Mouse (Mus musculus): ENCODE measurements at regions not wholly inside any gene's neighbourhood (a gene's known extent, or its start where the extent isn't known, plus 50 kb on each side); places are given as distances from the start of the nearest gene placed in this dataset.

DNA sequence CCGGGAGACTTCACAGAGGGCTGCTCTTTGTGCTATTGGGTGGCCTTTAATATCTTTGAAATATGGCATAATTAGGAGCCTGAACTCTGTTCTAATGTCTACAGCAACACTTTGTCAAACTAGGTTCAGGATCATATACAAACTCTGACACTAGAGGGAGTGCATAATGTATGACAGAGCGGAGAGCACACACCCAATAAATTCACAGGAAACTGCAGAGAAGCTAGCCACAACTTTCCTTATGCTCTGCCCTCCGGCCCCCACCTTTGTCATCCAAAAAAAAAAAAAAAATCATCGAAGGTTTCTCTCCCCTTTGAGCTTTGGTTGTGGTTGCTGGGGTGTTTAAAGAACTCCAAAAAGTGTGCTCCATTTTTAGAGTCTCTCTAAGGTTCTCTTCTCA lies 107.6 kb downstream of the Npy start:
- H3K27me3 ChIP-seq (ENCODE audit: control insufficient read depth, insufficient read depth, low read length) = no peaks in the 10 kb centered on the region
- no peak overlapping the region for H3K4me2 ChIP-seq (ENCODE audit: low read depth, low read length)
- H3K9me3 ChIP-seq (ENCODE audit: control insufficient read depth, low read length) = no peaks in the 10 kb centered on the region
- WGBS = 29% methylated on average over 4 of the region's 4 CpGs
- no peak overlapping the region for H3K4me3 ChIP-seq (ENCODE audit: low read depth, low read length)
- ATAC-seq (ENCODE audit: low read depth) = peak; percentile 60
- H3K36me3 ChIP-seq (ENCODE audit: control insufficient read depth, insufficient read depth, low read length) = no peaks in the 10 kb centered on the region
- H3K27ac ChIP-seq (ENCODE audit: low read depth, low read length) = no peak overlapping the region
- no peak overlapping the region for H3K9ac ChIP-seq (replicated peaks; ENCODE audit: low read depth, low read length)
- H3K4me1 ChIP-seq (ENCODE audit: control insufficient read depth, insufficient read depth, low read length) = 0 out of 2 replicates have a peak, but pooled peaks cover 2% of the 10 kb centered on the region

DNA sequence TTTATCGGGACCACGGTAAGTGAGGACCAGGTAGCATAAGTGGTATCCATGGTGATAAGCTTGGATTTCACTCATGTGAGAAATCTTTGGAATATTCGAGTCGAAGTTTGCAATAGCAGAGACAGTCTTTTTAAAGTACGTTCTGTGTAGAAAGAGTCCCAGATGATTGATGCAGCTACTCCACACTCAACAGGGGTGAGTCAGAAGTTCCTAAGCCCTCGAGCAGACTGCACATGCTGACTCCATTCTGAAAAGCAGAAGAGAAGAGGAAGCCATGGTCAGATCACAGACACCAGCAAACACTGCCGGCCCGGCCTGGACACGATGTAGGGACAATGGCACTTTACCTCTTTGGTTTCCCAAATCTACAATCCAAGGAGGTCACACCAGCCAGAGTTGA lies 120.6 kb downstream of the Npy start:
- Histone ChIP-seq H3K27ac (ENCODE audit: low read depth, low read length) (no peak overlapping the region), H3K27me3 (ENCODE audit: control insufficient read depth, insufficient read depth, low read length) (no peaks in the 10 kb centered on the region), H3K9ac (replicated peaks; ENCODE audit: low read depth, low read length) (no peak overlapping the region), H3K4me2 (ENCODE audit: low read depth, low read length) (no peak overlapping the region), H3K9me3 (ENCODE audit: control insufficient read depth, low read length) (no peaks in the 10 kb centered on the region), H3K36me3 (ENCODE audit: control insufficient read depth, insufficient read depth, low read length) (no peaks in the 10 kb centered on the region), H3K4me3 (ENCODE audit: low read depth, low read length) (no peak overlapping the region), H3K4me1 (ENCODE audit: control insufficient read depth, insufficient read depth, low read length) (no peaks in the 10 kb centered on the region)
- WGBS = 90% methylated on average over 9 of the region's 9 CpGs
- ATAC-seq (ENCODE audit: low read depth) = no peak

DNA sequence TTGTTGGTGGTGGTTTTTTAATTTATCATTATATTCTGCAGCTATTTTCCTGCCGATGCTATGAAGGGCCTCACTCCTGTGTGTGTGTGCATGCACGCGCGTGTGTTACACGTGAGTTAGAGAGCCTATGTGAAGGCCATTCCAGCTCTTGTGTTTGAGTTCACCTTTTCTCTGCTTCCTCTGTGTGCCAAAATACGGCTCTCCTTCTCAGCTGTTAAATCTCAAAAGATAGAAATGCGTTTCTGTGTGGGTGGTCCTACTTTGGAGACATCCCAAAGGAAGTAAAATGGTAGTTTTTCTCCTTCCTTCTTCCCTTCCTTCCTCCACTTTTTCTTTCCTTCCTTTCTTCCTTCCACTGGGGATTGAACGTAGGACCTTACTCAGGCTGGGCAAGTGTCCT lies 136.4 kb downstream of the Npy start:
- H3K4me3 ChIP-seq (ENCODE audit: low read depth, low read length) = no peak overlapping the region
- H3K9ac ChIP-seq (replicated peaks; ENCODE audit: low read depth, low read length) = no peak overlapping the region
- H3K4me2 ChIP-seq (ENCODE audit: low read depth, low read length) = no peak overlapping the region
- no peaks in the 10 kb centered on the region for H3K36me3 ChIP-seq (ENCODE audit: control insufficient read depth, insufficient read depth, low read length)
- 92% methylated on average over 8 of the region's 8 CpGs for WGBS
- no peaks in the 10 kb centered on the region for H3K27me3 ChIP-seq (ENCODE audit: control insufficient read depth, insufficient read depth, low read length)
- H3K9me3 ChIP-seq (ENCODE audit: control insufficient read depth, low read length) = no peaks in the 10 kb centered on the region
- no peak overlapping the region for H3K27ac ChIP-seq (ENCODE audit: low read depth, low read length)
- no peak for ATAC-seq (ENCODE audit: low read depth)
- H3K4me1 ChIP-seq (ENCODE audit: control insufficient read depth, insufficient read depth, low read length) = no peaks in the 10 kb centered on the region

DNA sequence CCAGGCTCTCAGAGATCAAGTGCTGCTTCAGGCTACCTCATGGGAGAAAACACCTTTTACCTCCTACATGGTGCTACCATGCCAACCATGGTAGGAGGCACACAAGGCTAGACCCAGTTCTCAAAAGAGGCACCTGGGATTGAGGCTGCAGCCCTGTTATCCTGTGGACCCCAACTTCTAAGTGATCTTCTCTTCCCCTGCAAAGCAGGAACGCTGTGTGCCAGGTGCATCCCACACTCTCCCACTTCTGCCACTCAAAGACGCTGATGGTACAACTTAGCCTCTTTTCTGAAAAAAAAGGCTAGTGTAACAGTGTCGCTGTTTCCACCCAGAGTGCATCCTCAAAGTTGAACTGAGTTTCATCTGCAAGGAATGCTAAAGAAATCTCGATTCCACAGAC lies 138.7 kb downstream of the Npy start:
- no peaks in the 10 kb centered on the region for H3K27me3 ChIP-seq (ENCODE audit: control insufficient read depth, insufficient read depth, low read length)
- H3K4me3 ChIP-seq (ENCODE audit: low read depth, low read length) = no peak overlapping the region
- H3K4me2 ChIP-seq (ENCODE audit: low read depth, low read length) = no peak overlapping the region
- 88% methylated on average over 4 of the region's 4 CpGs for WGBS
- no peaks in the 10 kb centered on the region for H3K9me3 ChIP-seq (ENCODE audit: control insufficient read depth, low read length)
- H3K4me1 ChIP-seq (ENCODE audit: control insufficient read depth, insufficient read depth, low read length) = no peaks in the 10 kb centered on the region
- H3K36me3 ChIP-seq (ENCODE audit: control insufficient read depth, insufficient read depth, low read length) = no peaks in the 10 kb centered on the region
- no peak overlapping the region for H3K27ac ChIP-seq (ENCODE audit: low read depth, low read length)
- no peak for ATAC-seq (ENCODE audit: low read depth)
- H3K9ac ChIP-seq (replicated peaks; ENCODE audit: low read depth, low read length) = no peak overlapping the region

DNA sequence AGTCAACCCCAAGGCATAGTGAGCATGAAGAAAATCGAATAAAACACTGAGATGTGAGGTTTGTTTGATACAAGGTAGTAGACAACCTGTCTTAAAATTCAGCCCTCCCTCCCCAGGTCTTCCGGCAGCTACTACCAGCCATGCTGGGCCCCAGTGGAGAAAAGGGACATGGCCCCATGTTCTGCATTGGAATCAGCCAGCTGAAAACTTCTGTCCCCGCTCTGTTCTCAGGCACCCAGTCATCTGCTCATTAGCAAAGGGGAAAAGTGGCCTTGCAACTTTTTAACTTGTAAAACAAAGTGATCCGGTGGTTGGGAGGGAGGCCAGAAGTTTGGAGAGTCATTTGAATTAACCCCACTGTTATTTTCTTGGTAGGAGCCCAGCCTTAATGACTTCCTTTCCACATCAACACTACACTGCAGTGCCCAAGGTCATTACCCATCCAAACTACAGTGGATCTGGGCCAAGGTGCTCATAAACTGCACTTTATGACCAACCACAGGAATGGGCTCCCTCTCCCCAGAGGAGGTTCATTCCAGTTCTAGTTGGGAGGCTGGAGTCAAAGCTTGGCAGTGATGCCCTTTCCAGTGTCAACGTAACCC lies 143.5 kb downstream of the Npy start:
- Histone ChIP-seq H3K4me2 (ENCODE audit: low read depth, low read length) (no peak overlapping the region), H3K27ac (ENCODE audit: low read depth, low read length) (no peak overlapping the region), H3K4me1 (ENCODE audit: control insufficient read depth, insufficient read depth, low read length) (no peaks in the 10 kb centered on the region), H3K27me3 (ENCODE audit: control insufficient read depth, insufficient read depth, low read length) (no peaks in the 10 kb centered on the region), H3K9ac (replicated peaks; ENCODE audit: low read depth, low read length) (no peak overlapping the region), H3K9me3 (ENCODE audit: control insufficient read depth, low read length) (no peaks in the 10 kb centered on the region), H3K36me3 (ENCODE audit: control insufficient read depth, insufficient read depth, low read length) (no peaks in the 10 kb centered on the region), H3K4me3 (ENCODE audit: low read depth, low read length) (no peak overlapping the region)
- 74% methylated on average over 5 of the region's 5 CpGs for WGBS
- ATAC-seq (ENCODE audit: low read depth) = no peak

DNA sequence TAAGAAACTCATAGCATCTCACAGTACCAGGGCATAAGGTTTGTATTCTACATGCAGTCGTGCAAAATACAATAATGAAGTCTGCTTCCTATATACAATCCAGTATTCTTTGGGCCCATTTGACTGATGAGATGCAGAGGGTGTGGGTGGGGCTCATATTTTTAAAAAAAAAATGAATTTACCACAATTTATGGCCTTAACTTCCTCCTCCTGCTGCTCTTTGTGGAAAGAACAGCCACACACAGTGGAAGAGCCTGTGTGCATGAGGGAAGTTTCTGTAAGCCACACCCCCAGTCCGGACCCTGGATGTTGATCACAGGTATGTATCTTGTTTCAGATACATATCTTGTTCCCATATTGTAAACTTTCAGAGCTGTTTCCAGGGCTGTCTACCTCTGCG lies 143.5 kb upstream of the Mpp6 start:
- no peak overlapping the region for H3K9ac ChIP-seq (replicated peaks; ENCODE audit: low read depth, low read length)
- WGBS = 87% methylated on average over 3 of the region's 3 CpGs
- no peaks in the 10 kb centered on the region for H3K4me1 ChIP-seq (ENCODE audit: control insufficient read depth, insufficient read depth, low read length)
- no peak overlapping the region for H3K4me2 ChIP-seq (ENCODE audit: low read depth, low read length)
- H3K9me3 ChIP-seq (ENCODE audit: control insufficient read depth, low read length) = no peaks in the 10 kb centered on the region
- H3K4me3 ChIP-seq (ENCODE audit: low read depth, low read length) = no peak overlapping the region
- H3K27me3 ChIP-seq (ENCODE audit: control insufficient read depth, insufficient read depth, low read length) = no peaks in the 10 kb centered on the region
- H3K27ac ChIP-seq (ENCODE audit: low read depth, low read length) = no peak overlapping the region
- no peaks in the 10 kb centered on the region for H3K36me3 ChIP-seq (ENCODE audit: control insufficient read depth, insufficient read depth, low read length)
- ATAC-seq (ENCODE audit: low read depth) = no peak

DNA sequence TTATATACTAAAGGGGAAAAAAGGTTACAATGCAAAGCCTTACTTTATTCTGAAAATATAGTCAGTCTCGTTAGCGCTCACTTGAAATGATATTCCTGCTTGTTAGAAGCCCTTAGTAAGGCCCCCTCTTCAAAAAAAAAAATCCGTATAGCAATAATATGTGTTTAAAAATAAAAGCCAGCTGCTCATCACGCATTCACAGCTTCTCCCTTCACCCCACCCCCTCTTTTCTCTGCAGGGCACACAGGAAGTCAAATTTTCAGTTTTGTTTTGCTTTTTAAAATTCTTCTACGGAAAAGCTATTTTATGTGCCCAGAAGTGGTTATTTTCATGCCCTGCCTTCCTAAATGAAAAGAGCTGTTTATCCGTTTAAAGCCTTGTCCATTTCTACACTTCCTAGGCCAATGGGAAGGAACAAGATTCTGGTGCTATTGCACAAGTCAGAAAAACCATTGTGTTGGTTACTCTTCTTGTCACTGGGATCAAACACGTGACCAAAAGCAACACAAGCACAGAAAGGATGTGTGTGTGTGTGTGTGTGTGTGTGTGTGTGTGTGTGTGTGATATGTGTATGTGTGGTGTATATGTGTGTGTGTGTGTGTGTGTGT lies 136.7 kb upstream of the Mpp6 start:
- 78% methylated on average over 7 of the region's 7 CpGs for WGBS
- Histone ChIP-seq H3K36me3 (ENCODE audit: control insufficient read depth, insufficient read depth, low read length) (no peaks in the 10 kb centered on the region), H3K4me3 (ENCODE audit: low read depth, low read length) (no peak overlapping the region), H3K9me3 (ENCODE audit: control insufficient read depth, low read length) (no peaks in the 10 kb centered on the region), H3K9ac (replicated peaks; ENCODE audit: low read depth, low read length) (no peak overlapping the region), H3K4me1 (ENCODE audit: control insufficient read depth, insufficient read depth, low read length) (no peaks in the 10 kb centered on the region), H3K27me3 (ENCODE audit: control insufficient read depth, insufficient read depth, low read length) (no peaks in the 10 kb centered on the region), H3K4me2 (ENCODE audit: low read depth, low read length) (no peak overlapping the region), H3K27ac (ENCODE audit: low read depth, low read length) (no peak overlapping the region)
- no peak for ATAC-seq (ENCODE audit: low read depth)

DNA sequence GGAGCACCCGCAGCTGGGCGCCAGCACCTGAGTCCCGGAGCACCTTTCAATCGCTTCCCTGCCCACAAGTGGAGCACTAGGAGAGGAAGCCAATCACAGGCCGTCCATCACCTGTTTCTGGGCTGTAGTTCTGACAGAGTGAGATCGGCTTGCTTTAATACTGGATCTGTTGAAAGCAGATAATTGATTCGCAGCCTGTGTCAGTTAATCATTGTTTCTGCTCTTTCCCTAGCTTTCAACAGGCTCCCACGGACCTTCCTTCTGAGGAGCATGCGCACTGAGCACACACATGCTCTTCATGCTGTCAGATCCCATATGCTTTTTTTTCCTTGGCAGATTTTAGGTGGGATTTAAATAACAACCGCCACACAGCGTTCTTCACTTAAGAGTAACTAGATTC lies 132.3 kb upstream of the Mpp6 start:
- ATAC-seq (ENCODE audit: low read depth) = no peak
- Histone ChIP-seq H3K36me3 (ENCODE audit: control insufficient read depth, insufficient read depth, low read length) (no peaks in the 10 kb centered on the region), H3K9me3 (ENCODE audit: control insufficient read depth, low read length) (no peaks in the 10 kb centered on the region), H3K4me2 (ENCODE audit: low read depth, low read length) (no peak overlapping the region), H3K27ac (ENCODE audit: low read depth, low read length) (no peak overlapping the region), H3K4me1 (ENCODE audit: control insufficient read depth, insufficient read depth, low read length) (no peaks in the 10 kb centered on the region), H3K4me3 (ENCODE audit: low read depth, low read length) (no peak overlapping the region), H3K9ac (replicated peaks; ENCODE audit: low read depth, low read length) (no peak overlapping the region), H3K27me3 (ENCODE audit: control insufficient read depth, insufficient read depth, low read length) (no peaks in the 10 kb centered on the region)
- 70% methylated on average over 11 of the region's 11 CpGs for WGBS

DNA sequence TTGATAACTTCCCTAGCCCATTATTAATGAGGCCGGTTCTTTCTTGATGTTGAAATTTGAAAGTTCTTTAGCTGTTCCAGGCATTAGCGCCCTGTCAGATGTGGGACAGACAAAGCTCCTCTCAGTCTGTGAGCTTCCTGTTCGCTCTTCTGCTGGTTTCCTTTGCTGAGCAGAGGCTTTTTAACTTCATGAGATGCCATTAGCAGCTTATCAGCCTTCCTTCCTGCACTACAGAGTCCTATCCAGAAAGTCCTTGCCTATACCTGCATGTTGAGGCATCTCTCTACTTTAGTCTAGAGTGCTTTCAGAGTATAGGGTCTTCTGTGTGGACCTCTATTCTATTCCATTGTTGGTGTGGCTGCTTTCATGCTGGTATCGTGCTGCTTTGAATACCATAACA lies 126.3 kb upstream of the Mpp6 start:
- H3K4me3 ChIP-seq (ENCODE audit: low read depth, low read length) = no peak overlapping the region
- WGBS = 66% methylated on average over 4 of the region's 4 CpGs
- H3K36me3 ChIP-seq (ENCODE audit: control insufficient read depth, insufficient read depth, low read length) = no peaks in the 10 kb centered on the region
- no peak for ATAC-seq (ENCODE audit: low read depth)
- no peak overlapping the region for H3K9ac ChIP-seq (replicated peaks; ENCODE audit: low read depth, low read length)
- H3K27me3 ChIP-seq (ENCODE audit: control insufficient read depth, insufficient read depth, low read length) = no peaks in the 10 kb centered on the region
- no peak overlapping the region for H3K27ac ChIP-seq (ENCODE audit: low read depth, low read length)
- no peaks in the 10 kb centered on the region for H3K9me3 ChIP-seq (ENCODE audit: control insufficient read depth, low read length)
- H3K4me1 ChIP-seq (ENCODE audit: control insufficient read depth, insufficient read depth, low read length) = peaks cover 3% of the 10 kb centered on the region; the same call in 1 of the 2 replicates
- H3K4me2 ChIP-seq (ENCODE audit: low read depth, low read length) = no peak overlapping the region
